Mouse (Mus musculus) heart, embryonic 12.5 days (tissue): ENCODE results near the gene Irf2bp1. TPM values are rescaled to one million over a fixed set of nuclear protein-coding genes. Genes with fewer than 3 reads are reported as not detected.

Experiments
- ATAC-seq: fragments of 200-750 bp; cut with Nextera tagmentation; 2 replicates; pipeline ENCODE4 v1.8.0; 2017; ENCODE audit warnings: moderate TSS enrichment, moderate library complexity; ENCODE audit not compliant: insufficient number of reproducible peaks, low FRiP score
- H3K27ac ChIP-seq: fragments of 300-500 bp; sonication (generic); 2 replicates; pipeline ENCODE4 v1.5.1; 2016; ENCODE audit warnings: mild to moderate bottlenecking, moderate library complexity; ENCODE audit not compliant: poor library complexity, severe bottlenecking
- H3K27me3 ChIP-seq: fragments of 300-500 bp; sonication (generic); replicated peaks from 2 replicates; pipeline ENCODE4 v1.6.1; 2016; ENCODE audit warnings: mild to moderate bottlenecking, moderate library complexity
- H3K36me3 ChIP-seq: fragments of 300-500 bp; sonication (generic); 2 replicates; pipeline ENCODE4 v1.6.1; 2016; ENCODE audit warnings: mild to moderate bottlenecking, moderate library complexity
- H3K4me1 ChIP-seq: fragments of 300-500 bp; sonication (generic); replicated peaks from 2 replicates; pipeline ENCODE4 v1.6.1; 2016; ENCODE audit warnings: mild to moderate bottlenecking
- H3K4me2 ChIP-seq: fragments of 300-500 bp; sonication (generic); 2 replicates; pipeline ENCODE4 v1.6.1; 2016; ENCODE audit warnings: mild to moderate bottlenecking, moderate library complexity
- H3K4me3 ChIP-seq: fragments of 300-500 bp; sonication (generic); 2 replicates; pipeline ENCODE4 v1.5.1; 2016; ENCODE audit warnings: mild to moderate bottlenecking
- H3K9ac ChIP-seq: fragments of 300-500 bp; sonication (generic); 2 replicates; pipeline ENCODE4 v1.6.1; 2016; ENCODE audit warnings: mild to moderate bottlenecking, moderate library complexity
- H3K9me3 ChIP-seq: fragments of 300-500 bp; sonication (generic); replicated peaks from 2 replicates; pipeline ENCODE4 v1.6.1; 2016; ENCODE audit warnings: mild to moderate bottlenecking, moderate library complexity
- WGBS: fragments of 180-500 bp; shearing (Covaris S2); methylation state at CpG from one replicate; pipeline ENCODE4 v1.1.7; 2016; 5-methylcytosine and 5-hydroxymethylcytosine counted together
- polyA plus RNA-seq: library from polyadenylated mRNA; unstranded; fragments of >200 nt; fragmentation: Nextera tagmentation; extraction: Ambion mirVana; gene quantifications from 2 replicates; pipeline ENCODE4 v1.2.1, GENCODE M21; 2016

Gene Irf2bp1
- polyA plus RNA-seq, 1 experiment from 2014 or later: 21.3 TPM

DNA sequence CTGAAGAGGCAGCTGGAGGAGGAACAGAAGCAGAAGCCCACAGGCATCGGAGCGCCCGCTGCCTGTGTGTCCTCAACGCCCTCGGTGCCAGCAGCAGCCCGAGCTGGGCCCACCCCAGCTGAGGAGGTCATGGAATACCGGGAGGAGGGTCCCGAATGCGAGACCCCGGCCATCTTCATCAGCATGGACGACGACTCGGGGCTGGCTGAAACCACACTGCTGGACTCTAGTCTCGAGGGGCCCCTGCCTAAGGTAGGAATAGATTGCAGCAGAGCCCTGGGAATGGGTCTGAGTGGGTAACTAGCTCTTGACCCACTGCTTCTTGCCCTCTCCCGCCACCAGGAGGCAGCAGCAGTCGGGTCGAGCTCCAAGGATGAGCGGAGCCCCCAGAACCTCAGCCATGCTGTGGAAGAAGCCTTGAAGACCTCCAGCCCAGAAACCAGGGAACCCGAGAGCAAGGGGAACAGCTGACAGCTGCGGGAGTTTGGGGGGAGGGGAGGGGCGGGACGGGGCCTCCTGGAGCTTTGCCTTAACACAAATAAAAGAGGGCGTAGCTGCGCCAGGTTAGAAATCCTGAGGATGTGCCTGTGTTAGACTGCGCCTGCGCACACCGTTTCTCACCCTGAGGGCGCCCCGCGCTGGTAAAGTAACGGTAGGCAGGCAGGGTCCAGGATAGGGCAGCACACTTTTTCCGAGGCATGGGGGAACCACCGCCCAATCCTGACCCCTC is 50.4 kb downstream of the Irf2bp1 start, which contains the start of gene Rsph6a:
Gene Rsph6a, plus strand, starts transcription at position 644 of the 730 bp plus-strand sequence.
- Histone ChIP-seq H3K4me3 (peak within 1 kb of the TSS; percentile 14; the same call in 1 of the 2 replicates), H3K9ac (0 out of 2 replicates have a peak within 1 kb of the TSS, but pooled peaks have one; percentile 27), H3K9me3 (peaks cover 7% of the 10 kb centered on the region; the same call in 1 of the 2 replicates), H3K36me3 (peaks cover 54% of the 10 kb centered on the region), H3K4me1 (0 out of 2 replicates have a peak, but pooled peaks cover 8% of the 10 kb centered on the region), H3K27me3 (no peaks in the 10 kb centered on the region), H3K27ac (no peak within 1 kb of the TSS), H3K4me2 (peak within 1 kb of the TSS; percentile 56)
- 36% methylated on average over 33 of the region's 33 CpGs for WGBS
- ATAC-seq: no peak

GRCm38 (mm10) chr7:19054777-19055076 is 50.9 kb downstream of the Irf2bp1 start:
- no peak for ATAC-seq
- peak overlapping the region; percentile 14; the same call in 1 of the 2 replicates for H3K4me3 ChIP-seq
- no peaks in the 10 kb centered on the region for H3K27me3 ChIP-seq
- peaks cover 49% of the 10 kb centered on the region for H3K36me3 ChIP-seq
- H3K9ac ChIP-seq: 0 out of 2 replicates have a peak overlapping the region, but pooled peaks have one; percentile 27
- H3K4me2 ChIP-seq: peak overlapping the region; percentile 56
- 0 out of 2 replicates have a peak, but pooled peaks cover 8% of the 10 kb centered on the region for H3K4me1 ChIP-seq
- 72% methylated on average over 9 of the region's 9 CpGs for WGBS
- no peak overlapping the region for H3K27ac ChIP-seq
- H3K9me3 ChIP-seq: peaks cover 7% of the 10 kb centered on the region; the same call in 1 of the 2 replicates

DNA sequence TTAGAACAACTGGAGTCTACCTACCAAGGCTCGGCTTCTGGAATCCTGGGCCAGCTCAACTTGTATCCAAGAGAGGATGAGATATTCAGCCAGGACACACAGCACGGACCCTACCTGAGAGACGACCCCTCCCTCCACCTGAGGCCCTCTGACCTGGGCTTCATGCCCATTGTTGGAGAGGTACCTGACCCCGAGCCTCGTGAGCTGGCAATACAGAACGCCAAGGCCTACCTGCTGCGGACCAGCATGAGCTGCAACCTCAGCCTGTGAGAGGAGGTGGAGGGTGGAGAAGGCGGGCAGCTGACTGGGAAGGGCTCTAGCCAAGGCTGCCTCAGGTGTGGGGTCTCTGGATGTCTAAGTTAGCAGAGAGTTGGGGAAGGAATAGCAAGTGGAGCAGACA is 51.3 kb downstream of the Irf2bp1 start:
- no peaks in the 10 kb centered on the region for H3K27me3 ChIP-seq
- peaks cover 45% of the 10 kb centered on the region for H3K36me3 ChIP-seq
- H3K4me3 ChIP-seq: no peak overlapping the region
- H3K9ac ChIP-seq: no peak overlapping the region
- H3K27ac ChIP-seq: no peak overlapping the region
- no peak overlapping the region for H3K4me2 ChIP-seq
- WGBS: 87% methylated on average over 8 of the region's 8 CpGs
- no peak for ATAC-seq
- peaks cover 7% of the 10 kb centered on the region; the same call in 1 of the 2 replicates for H3K9me3 ChIP-seq
- H3K4me1 ChIP-seq: 0 out of 2 replicates have a peak, but pooled peaks cover 8% of the 10 kb centered on the region

Other genes starting within 250 kb of the Irf2bp1 start
- not detected in 2 replicates for gene Psg19, start 205.5 kb upstream of the Irf2bp1 start, polyA plus RNA-seq
- gene Psg17, start 182.4 kb upstream of the Irf2bp1 start, polyA plus RNA-seq: not detected in 2 replicates
- gene Mill2, start 164.1 kb upstream of the Irf2bp1 start, polyA plus RNA-seq: 0.17 and 0.31 TPM in 2 replicates
- gene Pglyrp1, start 132.7 kb upstream of the Irf2bp1 start, polyA plus RNA-seq: 0.83 and 0.96 TPM in 2 replicates
- 23.3 and 24.0 TPM in 2 replicates for gene Ccdc61, start 93.6 kb upstream of the Irf2bp1 start, polyA plus RNA-seq
- 0.60 and 0.64 TPM in 2 replicates for gene Nova2, start 78.2 kb upstream of the Irf2bp1 start, polyA plus RNA-seq
- not detected in 2 replicates for gene Nanos2, start 16.6 kb upstream of the Irf2bp1 start, polyA plus RNA-seq
- gene Mypop, start 12.8 kb upstream of the Irf2bp1 start, polyA plus RNA-seq: 2.7 and 3.0 TPM in 2 replicates
- gene Foxa3, start 19.5 kb downstream of the Irf2bp1 start, polyA plus RNA-seq: 0.37 TPM in 1 of 2 replicates, not detected in the other
- 33.2 TPM in 2 replicates for gene Sympk, start 20.3 kb downstream of the Irf2bp1 start, polyA plus RNA-seq
- not detected in 2 replicates for gene Rsph6a, start 50.6 kb downstream of the Irf2bp1 start, polyA plus RNA-seq
- 15.4 and 15.5 TPM in 2 replicates for gene Dmwd, start 72.2 kb downstream of the Irf2bp1 start, polyA plus RNA-seq
- gene Dmpk, start 79.8 kb downstream of the Irf2bp1 start, polyA plus RNA-seq: 16.4 and 17.2 TPM in 2 replicates
- 7.1 and 7.2 TPM in 2 replicates for gene Six5, start 90.5 kb downstream of the Irf2bp1 start, polyA plus RNA-seq
- 2.2 TPM in 2 replicates for gene Gm4969, start 114.3 kb downstream of the Irf2bp1 start, polyA plus RNA-seq
- gene Fbxo46, start 115.8 kb downstream of the Irf2bp1 start, polyA plus RNA-seq: 10.2 and 11.2 TPM in 2 replicates
- gene Qpctl, start 145.2 kb downstream of the Irf2bp1 start, polyA plus RNA-seq: 10.0 TPM in 2 replicates
- 101 TPM in 2 replicates for gene Snrpd2, start 145.7 kb downstream of the Irf2bp1 start, polyA plus RNA-seq
- gene Gipr, start 162.1 kb downstream of the Irf2bp1 start, polyA plus RNA-seq: 8.0 and 9.7 TPM in 2 replicates
- gene Eml2, start 172.4 kb downstream of the Irf2bp1 start, polyA plus RNA-seq: 17.7 and 18.2 TPM in 2 replicates
- gene Gpr4, start 208.5 kb downstream of the Irf2bp1 start, polyA plus RNA-seq: 0.97 and 1.1 TPM in 2 replicates
- 37.0 and 38.4 TPM in 2 replicates for gene Opa3, start 224.3 kb downstream of the Irf2bp1 start, polyA plus RNA-seq